Mouse (Mus musculus) midbrain, postnatal 0 days (tissue): ENCODE results near the gene Timm50. TPM values are rescaled to one million over a fixed set of nuclear protein-coding genes. Genes with fewer than 3 reads are reported as not detected.

Source experiments
- ATAC-seq: fragments of 200-750 bp; cut with Nextera tagmentation; 2 replicates; pipeline ENCODE4 v1.8.0; 2017; ENCODE audit warnings: moderate number of reproducible peaks, mild to moderate bottlenecking, moderate TSS enrichment, moderate library complexity; ENCODE audit not compliant: low FRiP score
- DNase-seq: peaks from one replicate; pipeline ENCODE4 v3.0.0-alpha.2; 2015; ENCODE audit warnings: low spot score
- H3K27ac ChIP-seq: fragments of 300-500 bp; sonication (generic); 2 replicates; pipeline ENCODE4 v1.5.1; 2014; ENCODE audit warnings: low read depth, mild to moderate bottlenecking, low read length, mixed read lengths
- H3K27me3 ChIP-seq: fragments of 300-500 bp; sonication (generic); 2 replicates; pipeline ENCODE4 v1.6.1; 2014; ENCODE audit warnings: low read length, control low read depth, mixed read lengths; ENCODE audit not compliant: insufficient read depth
- H3K36me3 ChIP-seq: fragments of 300-500 bp; sonication (generic); 2 replicates; pipeline ENCODE4 v1.6.1; 2014; ENCODE audit warnings: low read length, control low read depth, mixed read lengths; ENCODE audit not compliant: insufficient read depth
- H3K4me1 ChIP-seq: fragments of 300-500 bp; sonication (generic); 2 replicates; pipeline ENCODE4 v1.6.1; 2014; ENCODE audit warnings: mild to moderate bottlenecking, control low read depth, antibody characterized with exemption, low read length, mixed read lengths; ENCODE audit not compliant: insufficient read depth
- H3K4me2 ChIP-seq: fragments of 300-500 bp; sonication (generic); 2 replicates; pipeline ENCODE4 v1.6.1; 2014; ENCODE audit warnings: low read depth, mild to moderate bottlenecking, low read length, mixed read lengths; ENCODE audit not compliant: poor library complexity, severe bottlenecking
- H3K4me3 ChIP-seq: fragments of 300-500 bp; sonication (generic); 2 replicates; pipeline ENCODE4 v1.5.1; 2014; ENCODE audit warnings: low read depth, mild to moderate bottlenecking, low read length, moderate library complexity
- H3K9ac ChIP-seq: fragments of 300-500 bp; sonication (generic); replicated peaks from 2 replicates; pipeline ENCODE4 v1.6.1; 2014; ENCODE audit warnings: mild to moderate bottlenecking, low read length, moderate library complexity, mixed read lengths; ENCODE audit not compliant: poor library complexity, severe bottlenecking
- H3K9me3 ChIP-seq: fragments of 300-500 bp; sonication (generic); 2 replicates; pipeline ENCODE4 v1.6.1; 2016; ENCODE audit warnings: low read length, control low read depth
- CTCF ChIP-seq: IDR thresholded peaks from 2 replicates; pipeline ENCODE4 v1.5.1; 2016; ENCODE audit warnings: antibody characterized with exemption, mild to moderate bottlenecking
- WGBS: fragments of 180-500 bp; shearing (Covaris S2); extraction: QIAGEN DNeasy Blood & Tissue Kit; methylation state at CpG from one replicate; pipeline ENCODE4 v1.1.7; 2014; 5-methylcytosine and 5-hydroxymethylcytosine counted together
- polyA plus RNA-seq: library from polyadenylated mRNA; unstranded; fragments of >200 nt; fragmentation: Nextera tagmentation; extraction: Ambion mirVana; gene quantifications from 2 replicates; pipeline ENCODE4 v1.2.1, GENCODE M21; 2015
- total RNA-seq: library from RNA; depleted of rRNA; stranded (reverse); fragments of >200 nt; gene quantifications from 2 replicates; pipeline ENCODE4 v1.2.3, GENCODE M21; 2014

Gene Timm50
- total and polyA plus RNA-seq, 2 experiments from 2014 or later, result 76.3 to 112 TPM

DNA sequence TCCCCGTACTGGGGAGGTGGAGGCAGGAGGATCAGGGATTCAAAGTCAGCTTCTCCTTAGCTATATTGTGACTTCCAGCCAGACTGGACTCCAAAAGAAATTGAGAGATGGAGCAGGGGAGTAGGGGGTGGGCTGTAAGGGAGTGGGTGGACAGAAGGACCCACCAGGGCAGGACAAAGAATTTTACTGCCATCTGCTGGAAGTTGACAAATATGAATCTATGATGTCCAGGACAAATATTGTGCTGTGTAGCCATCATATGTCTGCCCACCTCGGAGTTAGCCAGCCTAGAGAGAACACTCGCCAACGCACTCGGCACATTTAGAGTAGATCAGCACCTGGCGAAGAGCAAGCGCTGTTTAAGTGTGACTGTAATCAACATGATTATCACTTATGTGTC lies 36.7 kb upstream of the Timm50 start:
- H3K27ac ChIP-seq, result no peak overlapping the region
- 91% methylated on average over 7 of the region's 7 CpGs for WGBS
- H3K9ac ChIP-seq, result no peak overlapping the region
- ATAC-seq (no peak), DNase-seq (peak; percentile 47)
- H3K4me2 ChIP-seq, result no peak overlapping the region
- no peaks in the 10 kb centered on the region for H3K27me3 ChIP-seq
- H3K9me3 ChIP-seq, result no peaks in the 10 kb centered on the region
- TF ChIP-seq CTCF, result peak; percentile 55
- peaks cover 5% of the 10 kb centered on the region; the same call in 1 of the 2 replicates for H3K36me3 ChIP-seq
- H3K4me1 ChIP-seq, result peaks cover 9% of the 10 kb centered on the region; the same call in 1 of the 2 replicates
- no peak overlapping the region for H3K4me3 ChIP-seq

DNA sequence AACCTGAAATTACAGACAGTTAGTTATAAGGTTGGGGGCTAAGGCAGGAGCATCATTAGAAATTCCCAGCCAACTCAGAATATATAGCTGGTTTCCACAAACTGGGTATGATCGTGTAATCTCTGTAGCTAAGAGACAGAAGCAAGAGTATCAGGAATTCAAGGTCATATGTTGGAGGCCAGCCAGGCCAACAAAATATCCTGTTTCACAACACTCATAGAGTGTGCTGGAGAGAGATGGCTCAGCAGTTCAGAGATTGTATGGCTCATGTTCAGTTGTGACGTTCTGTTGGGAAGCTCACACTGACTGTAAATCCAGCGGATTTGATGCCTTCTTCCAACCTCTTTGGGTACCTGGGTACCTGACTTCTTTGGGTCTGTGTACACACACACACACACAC lies 35.9 kb upstream of the Timm50 start:
- no peak overlapping the region for H3K4me2 ChIP-seq
- WGBS, result 79% methylated on average over 3 of the region's 3 CpGs
- H3K9me3 ChIP-seq, result no peaks in the 10 kb centered on the region
- H3K4me1 ChIP-seq, result peaks cover 9% of the 10 kb centered on the region; the same call in 1 of the 2 replicates
- H3K27ac ChIP-seq, result no peak overlapping the region
- ATAC-seq (no peak), DNase-seq (no peak)
- no peaks in the 10 kb centered on the region for H3K27me3 ChIP-seq
- no peak overlapping the region for H3K4me3 ChIP-seq
- TF ChIP-seq CTCF, result no peak
- H3K9ac ChIP-seq, result no peak overlapping the region
- H3K36me3 ChIP-seq, result no peaks in the 10 kb centered on the region

DNA sequence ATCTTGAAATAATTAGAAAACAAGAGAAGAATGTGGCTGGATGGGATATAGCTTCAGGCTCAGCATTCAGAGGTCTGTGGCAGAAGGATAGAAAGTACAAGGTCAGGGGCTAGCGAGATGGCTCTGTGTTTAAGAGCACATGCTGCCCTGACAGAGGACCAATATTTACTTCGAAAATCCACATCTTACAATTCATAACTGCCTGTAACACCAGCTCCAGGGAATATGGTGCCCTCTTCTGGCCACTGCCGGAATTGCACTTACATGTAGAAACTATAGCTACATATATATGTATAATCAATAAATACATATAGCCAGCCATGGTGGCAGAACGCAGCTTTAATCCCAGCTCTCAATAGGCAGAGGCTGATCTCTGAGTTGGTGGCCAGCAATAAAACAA lies 32.8 kb upstream of the Timm50 start:
- Histone ChIP-seq H3K27ac (no peak overlapping the region), H3K9ac (no peak overlapping the region), H3K27me3 (no peaks in the 10 kb centered on the region), H3K4me2 (no peak overlapping the region), H3K4me1 (peaks cover 3% of the 10 kb centered on the region; the same call in 1 of the 2 replicates), H3K9me3 (no peaks in the 10 kb centered on the region), H3K4me3 (no peak overlapping the region), H3K36me3 (no peaks in the 10 kb centered on the region)
- ATAC-seq (no peak), DNase-seq (peak; percentile 74)
- peak; percentile 93 for TF ChIP-seq CTCF
- 4% methylated on average over 4 of the region's 4 CpGs for WGBS

DNA sequence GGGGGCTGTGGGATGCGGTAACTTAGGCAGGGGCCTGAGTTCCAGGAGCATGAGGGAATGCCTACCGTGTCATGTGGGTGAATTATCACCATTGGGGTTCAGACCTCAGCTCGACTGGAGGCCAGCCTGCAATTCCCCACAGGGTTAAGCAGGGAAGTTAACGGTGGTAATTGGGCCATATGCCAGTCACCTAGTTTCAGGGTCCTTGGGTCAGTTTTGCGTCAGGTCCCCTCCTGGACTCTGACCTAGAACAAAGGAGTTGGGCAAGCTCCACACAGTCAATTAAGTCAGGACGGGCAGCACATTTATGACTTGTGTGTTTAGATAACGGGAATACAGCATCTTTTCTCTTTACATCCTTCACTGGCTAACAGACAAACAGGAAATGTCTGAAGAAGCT lies 29.5 kb upstream of the Timm50 start:
- no peak for TF ChIP-seq CTCF
- no peak for ATAC-seq
- no peak overlapping the region for H3K9ac ChIP-seq

DNA sequence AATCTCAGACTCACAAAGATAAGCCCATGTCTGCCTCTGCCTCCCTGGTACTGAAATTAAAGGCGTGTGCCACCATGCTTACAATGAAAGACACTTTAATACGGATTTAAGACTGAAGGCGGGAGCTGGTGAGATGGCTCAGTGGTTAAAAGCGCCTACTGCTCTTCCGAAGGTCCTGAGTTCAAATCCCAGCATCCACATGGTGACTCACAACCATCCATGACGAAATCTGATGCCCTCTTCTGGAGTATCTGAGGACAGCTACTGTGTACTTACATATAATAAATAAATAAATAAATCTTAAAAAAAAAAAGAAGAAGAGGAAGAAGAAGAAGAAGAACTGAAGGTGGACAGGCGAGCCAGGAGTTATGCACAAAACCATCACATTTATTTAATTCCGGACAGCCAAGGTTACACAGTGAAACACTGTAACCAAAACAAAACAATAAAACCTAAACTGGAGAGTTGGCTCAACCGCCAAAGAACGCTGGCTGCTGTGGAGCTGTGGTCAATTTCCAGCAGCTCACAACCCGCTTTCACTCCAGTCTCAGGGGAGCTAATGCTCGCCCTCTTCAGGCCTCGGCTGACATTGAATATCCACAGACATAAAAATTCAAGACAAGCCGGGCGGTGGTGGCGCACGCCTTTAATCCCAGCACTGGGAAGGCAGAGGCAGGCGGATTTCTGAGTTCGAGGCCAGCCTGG lies 27.5 kb upstream of the Timm50 start:
- Histone ChIP-seq H3K4me3 (peak overlapping the region; percentile 89), H3K9me3 (no peaks in the 10 kb centered on the region), H3K4me2 (peak overlapping the region; percentile 68), H3K27ac (peak overlapping the region; percentile 87), H3K9ac (no peak overlapping the region), H3K27me3 (no peaks in the 10 kb centered on the region), H3K4me1 (0 out of 2 replicates have a peak, but pooled peaks cover 3% of the 10 kb centered on the region), H3K36me3 (no peaks in the 10 kb centered on the region)
- DNase-seq (peak; percentile 48), ATAC-seq (no peak)
- peak; percentile 27 for TF ChIP-seq CTCF
- 78% methylated on average over 19 of the region's 19 CpGs for WGBS

More for the DNA sequence above, 29.5 kb upstream of the Timm50 start:
- Histone ChIP-seq H3K4me2 (no peak overlapping the region), H3K4me3 (no peak overlapping the region), H3K27ac (no peak overlapping the region), H3K27me3 (no peaks in the 10 kb centered on the region), H3K4me1 (0 out of 2 replicates have a peak, but pooled peaks cover 3% of the 10 kb centered on the region), H3K9me3 (no peaks in the 10 kb centered on the region), H3K36me3 (no peaks in the 10 kb centered on the region)
- 55% methylated on average over 7 of the region's 7 CpGs for WGBS
- no peak for DNase-seq
